Mouse (Mus musculus) kidney, adult 2 months (tissue): ENCODE measurements around the gene Tab3. TPM values are rescaled to one million over a fixed set of nuclear protein-coding genes. Genes with fewer than 3 reads are reported as not detected.
A peak's percentile ranks its signal among the peaks of the same experiment; 100 is the strongest.

Experiments
- DNase-seq: peaks from one replicate; pipeline ENCODE4 v3.0.0; 2021
- H3K27ac ChIP-seq: fragments of 200-500 bp; 2 replicates; pipeline ENCODE4 v1.5.1; 2012; ENCODE audit warnings: low read depth, low read length, control low read depth, inconsistent platforms; ENCODE audit not compliant: insufficient read depth
- H3K27me3 ChIP-seq: fragments of 200-500 bp; replicated peaks from 2 replicates; pipeline ENCODE4 v1.6.1; 2012; ENCODE audit warnings: mild to moderate bottlenecking, moderate library complexity, low read length, inconsistent platforms; ENCODE audit not compliant: control insufficient read depth, insufficient read depth
- H3K36me3 ChIP-seq: fragments of 200-500 bp; 2 replicates; pipeline ENCODE4 v1.6.1; 2012; ENCODE audit warnings: mild to moderate bottlenecking, moderate library complexity, low read length, inconsistent platforms; ENCODE audit not compliant: control insufficient read depth, insufficient read depth
- H3K4me1 ChIP-seq: fragments of 200-500 bp; 2 replicates; pipeline ENCODE4 v1.6.1; 2011; ENCODE audit warnings: low read length; ENCODE audit not compliant: control insufficient read depth, insufficient read depth
- H3K4me3 ChIP-seq: fragments of 200-500 bp; 2 replicates; pipeline ENCODE4 v1.5.1; 2011; ENCODE audit warnings: mild to moderate bottlenecking, low read depth, low read length, control low read depth; ENCODE audit not compliant: insufficient read depth
- CTCF ChIP-seq: fragments of 200-500 bp; conservative IDR thresholded peaks from 2 replicates; pipeline ENCODE4 v1.5.1; 2011; ENCODE audit warnings: low read depth, mild to moderate bottlenecking, control low read depth, low read length, moderate library complexity, mixed read lengths; ENCODE audit not compliant: insufficient read depth, insufficient read length
- POLR2A ChIP-seq: fragments of 200-500 bp; IDR thresholded peaks from one replicate; pipeline ENCODE4 v1.6.1; 2011; ENCODE audit warnings: low read depth, low read length, control low read depth
- WGBS: fragments of 180-500 bp; shearing (Covaris S2); methylation state at CpG from one replicate; pipeline ENCODE4 v1.1.7; 2018; 5-methylcytosine and 5-hydroxymethylcytosine counted together
- polyA plus RNA-seq: library from polyadenylated mRNA; depleted of rRNA; stranded (reverse); fragments of >200 nt; gene quantifications from 2 replicates; pipeline ENCODE4 v1.2.3, GENCODE M21; 2012; rRNA removed

Tab3 gene
- 3.1 and 3.4 TPM in 2 replicates for polyA plus RNA-seq

DNA sequence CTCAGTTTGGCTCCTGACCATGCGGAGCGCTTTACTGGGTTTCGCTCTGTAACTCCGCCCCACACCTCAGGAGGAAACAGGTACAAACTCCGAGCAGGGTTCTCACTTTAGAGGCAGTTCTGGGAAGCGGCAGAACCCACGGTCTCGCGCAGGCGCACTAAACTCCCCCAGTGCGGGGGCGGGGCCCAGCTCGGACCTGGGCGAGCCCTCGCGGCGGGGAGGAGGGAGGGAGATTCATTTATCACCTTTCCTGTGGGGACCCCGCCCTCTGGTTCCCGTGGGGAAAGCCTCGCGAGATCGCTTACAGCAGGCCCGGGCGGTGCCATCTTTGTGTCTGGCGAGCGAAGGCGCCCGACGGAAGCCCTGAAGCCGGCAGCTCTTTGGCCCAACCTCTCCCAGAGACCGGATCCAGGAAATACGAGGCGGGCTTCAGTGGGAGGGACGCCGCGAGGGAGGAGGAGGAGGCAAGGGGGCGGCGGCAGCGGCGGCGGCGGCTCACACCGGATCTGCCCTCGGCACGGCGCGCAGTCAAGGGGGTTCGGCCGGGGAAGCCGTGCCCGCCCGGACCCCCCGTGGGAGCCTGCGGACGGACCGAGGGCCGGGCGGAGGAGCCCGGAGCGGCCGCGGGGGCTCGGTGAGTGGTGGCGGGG, at the start of gene Tab3:
Gene Tab3, plus strand, starts transcription at position 491 of the 650 bp plus-strand sequence.
- under 1% methylated on average over 37 of the region's 64 CpGs for WGBS
- TF ChIP-seq CTCF (no peak), POLR2A (no peak)
- H3K27ac ChIP-seq = peak within 1 kb of the TSS; percentile 59

DNA sequence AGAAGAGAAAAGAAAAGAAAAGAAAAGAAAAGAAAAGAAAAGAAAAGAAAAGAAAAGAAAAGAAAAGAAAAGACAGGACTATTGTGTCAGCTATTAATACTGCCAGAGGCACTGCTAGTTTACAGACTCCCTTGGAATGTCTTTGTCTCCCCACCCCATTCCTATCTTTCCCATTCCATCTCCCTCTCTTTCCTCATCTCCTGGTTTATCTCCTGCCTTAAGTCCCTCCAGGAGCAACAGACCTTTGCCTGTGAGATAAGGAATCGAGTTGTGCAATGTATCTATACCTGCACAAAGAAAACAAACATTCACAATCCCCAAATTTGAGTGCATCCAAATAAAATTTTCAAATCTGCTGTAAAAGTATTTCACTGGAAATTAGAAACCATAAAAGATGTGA, 48.3 kb upstream of the Tab3 start:
- no peak for DNase-seq
- TF ChIP-seq CTCF = no peak
- Histone ChIP-seq H3K27ac (no peak overlapping the region), H3K27me3 (no peaks in the 10 kb centered on the region), H3K4me3 (no peak overlapping the region), H3K4me1 (no peaks in the 10 kb centered on the region), H3K36me3 (no peaks in the 10 kb centered on the region)
- WGBS = 68% methylated on average over 1 of the region's 1 CpGs

More for the DNA sequence above, at the start of gene Tab3:
- no peaks in the 10 kb centered on the region for H3K27me3 ChIP-seq
- peak; percentile 98 for DNase-seq
- no peaks in the 10 kb centered on the region for H3K4me1 ChIP-seq
- no peaks in the 10 kb centered on the region for H3K36me3 ChIP-seq
- H3K4me3 ChIP-seq = peak within 1 kb of the TSS; percentile 89

DNA sequence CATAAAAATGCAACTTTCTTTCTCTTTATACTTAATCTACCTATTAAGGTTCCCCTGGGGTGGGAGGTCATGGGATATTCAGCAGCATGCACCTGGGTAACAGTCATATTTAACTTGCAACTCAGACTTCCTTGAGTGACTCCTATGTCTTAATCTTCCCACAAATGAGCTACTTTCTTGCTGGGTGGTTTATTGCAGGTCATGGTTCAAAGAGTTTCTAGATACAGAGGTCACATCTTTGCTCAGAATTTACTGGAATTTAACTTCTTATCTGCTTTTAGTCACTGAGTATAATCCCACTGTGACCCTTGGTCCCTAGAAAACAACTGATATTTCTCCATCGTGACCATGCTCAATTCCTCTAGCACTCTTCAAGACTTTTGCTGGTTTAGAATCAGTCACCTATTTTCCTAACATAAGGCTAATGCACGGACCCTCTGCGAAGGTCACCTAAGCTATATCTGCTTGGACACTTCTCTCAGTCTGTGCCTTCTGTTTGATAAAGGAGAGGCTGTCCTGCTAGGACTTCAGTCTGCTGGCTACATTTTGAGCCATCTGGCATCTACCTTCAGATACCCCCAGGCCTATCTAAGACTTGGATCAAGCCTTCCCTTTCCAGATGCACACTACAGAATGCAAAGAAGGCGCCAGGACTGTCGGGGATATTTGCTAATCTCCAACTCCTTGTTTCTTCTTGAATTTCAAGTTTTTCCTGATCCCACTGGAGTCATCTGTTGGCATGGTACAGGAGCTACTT, 47.4 kb upstream of the Tab3 start:
- no peak for DNase-seq
- Histone ChIP-seq H3K27me3 (no peaks in the 10 kb centered on the region), H3K27ac (no peak overlapping the region), H3K4me3 (no peak overlapping the region), H3K4me1 (no peaks in the 10 kb centered on the region), H3K36me3 (no peaks in the 10 kb centered on the region)
- no peak for TF ChIP-seq CTCF
- TF ChIP-seq POLR2A = no peak
- 76% methylated on average over 5 of the region's 5 CpGs for WGBS

DNA sequence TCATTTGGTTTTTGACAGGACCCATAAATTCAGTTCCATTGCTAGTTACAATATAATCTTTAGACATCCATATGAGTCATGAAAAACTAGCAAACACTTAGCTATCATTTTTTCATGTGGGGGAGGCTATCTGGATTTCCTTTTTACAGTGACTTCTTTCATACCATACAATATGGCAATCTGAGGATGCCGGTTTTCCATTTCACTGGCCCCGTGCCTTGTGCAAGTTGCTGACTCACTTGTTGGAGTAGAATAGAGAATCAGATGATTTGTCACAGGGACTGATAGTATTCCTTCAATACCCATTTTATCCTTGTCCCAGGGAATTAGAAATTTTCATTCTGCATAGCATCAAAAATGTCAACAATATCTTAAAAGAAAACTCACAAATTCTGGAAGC, 14.9 kb upstream of the Tab3 start:
- H3K27ac ChIP-seq = no peak overlapping the region
- no peaks in the 10 kb centered on the region for H3K27me3 ChIP-seq
- TF ChIP-seq POLR2A = no peak
- no peak for TF ChIP-seq CTCF
- no peak for DNase-seq
- WGBS = 80% methylated on average over 2 of the region's 2 CpGs
- H3K36me3 ChIP-seq = no peaks in the 10 kb centered on the region
- no peaks in the 10 kb centered on the region for H3K4me1 ChIP-seq
- H3K4me3 ChIP-seq = no peak overlapping the region

DNA sequence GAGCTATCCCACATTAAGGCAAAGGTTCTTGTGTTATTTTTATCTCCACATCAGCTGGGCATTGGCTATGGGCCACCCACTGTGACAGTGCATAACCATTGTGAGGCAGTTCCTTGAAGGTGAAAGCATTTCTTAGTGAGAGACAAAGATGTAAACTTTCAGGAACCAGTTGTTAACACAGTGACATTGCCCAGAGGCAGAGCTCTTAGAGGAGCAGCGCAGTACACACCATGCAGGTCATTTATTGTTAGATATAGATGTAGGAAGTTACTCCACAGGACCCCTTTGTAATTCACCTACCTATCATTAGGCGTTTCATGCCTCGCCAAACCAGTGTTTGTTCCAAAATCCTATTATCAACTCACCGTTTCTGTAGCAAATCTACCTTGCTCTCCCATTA, 7.6 kb upstream of the Tab3 start:
- H3K4me3 ChIP-seq = no peak overlapping the region
- H3K4me1 ChIP-seq = no peaks in the 10 kb centered on the region
- H3K36me3 ChIP-seq = no peaks in the 10 kb centered on the region
- no peak overlapping the region for H3K27ac ChIP-seq
- DNase-seq = no peak
- no peaks in the 10 kb centered on the region for H3K27me3 ChIP-seq
- WGBS = 92% methylated on average over 4 of the region's 4 CpGs
- TF ChIP-seq POLR2A = no peak
- TF ChIP-seq CTCF = no peak

DNA sequence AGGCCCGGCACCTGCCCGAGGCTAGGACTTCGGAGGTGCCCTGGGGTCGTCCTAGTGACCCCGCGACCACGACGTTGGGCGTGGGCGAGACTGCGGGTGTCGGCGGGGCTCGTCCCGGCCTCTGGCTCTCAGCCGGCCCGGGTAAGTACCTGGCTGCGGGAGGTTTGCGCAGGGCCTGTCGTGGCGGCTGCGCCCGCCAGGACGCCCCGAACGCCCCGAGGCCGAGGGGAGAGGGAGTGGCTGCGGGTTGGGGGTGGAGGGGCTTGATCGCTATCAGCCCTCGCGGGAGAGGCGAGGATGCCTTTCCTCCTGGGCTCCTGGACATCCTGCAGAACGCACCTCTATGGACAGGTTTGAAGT, 340 bp downstream of the Tab3 start:
- peak overlapping the region; percentile 70 for H3K4me3 ChIP-seq
- H3K4me1 ChIP-seq = no peaks in the 10 kb centered on the region
- peak overlapping the region; percentile 59; the same call in 1 of the 2 replicates for H3K27ac ChIP-seq
- no peaks in the 10 kb centered on the region for H3K36me3 ChIP-seq
- under 1% methylated on average over 28 of the region's 34 CpGs for WGBS
- TF ChIP-seq CTCF = no peak
- TF ChIP-seq POLR2A = no peak
- DNase-seq = no peak
- H3K27me3 ChIP-seq = no peaks in the 10 kb centered on the region

DNA sequence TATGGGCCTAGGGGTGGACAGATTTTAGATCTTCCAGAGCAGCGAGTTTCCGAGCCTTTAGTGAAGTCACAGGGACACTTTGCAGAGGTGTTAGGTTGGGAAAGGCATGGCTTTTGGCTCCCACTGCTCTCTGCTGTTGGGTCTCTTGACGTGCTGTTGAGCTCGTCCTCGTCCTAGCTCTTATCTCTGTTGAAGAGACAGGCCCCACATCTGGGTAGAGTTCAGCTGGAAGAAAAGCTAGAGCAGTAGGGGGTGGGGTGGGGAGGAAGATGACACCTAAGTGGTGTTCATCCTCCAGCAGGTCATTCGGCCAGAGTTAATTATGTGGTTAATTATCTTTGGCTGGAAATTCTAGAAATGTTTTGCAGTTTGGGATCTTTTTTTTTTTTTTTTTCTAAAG, 2.5 kb downstream of the Tab3 start:
- Histone ChIP-seq H3K36me3 (no peaks in the 10 kb centered on the region), H3K4me3 (no peak overlapping the region), H3K4me1 (no peaks in the 10 kb centered on the region), H3K27ac (no peak overlapping the region), H3K27me3 (no peaks in the 10 kb centered on the region)
- WGBS = 63% methylated on average over 6 of the region's 6 CpGs
- no peak for DNase-seq
- TF ChIP-seq CTCF (no peak), POLR2A (no peak)
